Mouse (Mus musculus): ENCODE results near the gene Sike1. TPM values are rescaled to one million over a fixed set of nuclear protein-coding genes. Genes with fewer than 3 reads are reported as not detected.

The Sike1 gene
- polyA plus RNA-seq, 1 experiment from 2014 or later: 108 TPM

DNA sequence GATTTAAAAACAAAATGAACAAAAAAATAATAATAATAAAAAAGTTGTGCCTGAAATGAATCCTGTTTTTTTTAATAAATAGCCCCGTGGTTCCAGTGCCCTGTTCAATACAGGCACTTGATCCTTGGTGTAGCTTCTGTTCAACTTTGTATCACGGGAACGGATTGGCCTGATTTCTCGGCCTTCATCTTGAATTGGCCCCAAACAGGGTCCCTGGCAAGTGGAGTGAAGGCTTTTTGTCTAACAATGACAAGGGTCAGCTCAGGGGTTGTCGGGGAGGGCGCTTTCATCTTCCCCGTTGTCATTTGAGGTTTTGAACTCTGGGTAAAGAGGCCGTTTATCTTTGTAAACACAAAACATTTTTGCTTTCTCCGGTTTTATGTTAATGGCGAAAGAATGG, 62.2 kb downstream of the Sike1 start:
- peaks cover 14% of the 10 kb centered on the region for H3K36me3 ChIP-seq (ENCODE audit: control insufficient read depth, insufficient read depth, low read length)
- H3K9ac ChIP-seq (ENCODE audit: low read length): peak overlapping the region; percentile 89
- H3K27me3 ChIP-seq (ENCODE audit: control insufficient read depth, insufficient read depth, low read length): no peaks in the 10 kb centered on the region
- DNase-seq (ENCODE audit: low spot score, missing footprints): no peak
- peak overlapping the region; percentile 67 for H3K4me2 ChIP-seq
- 2% methylated on average over 10 of the region's 10 CpGs for whole genome bisulfite sequencing
- peak; percentile 84 for ATAC-seq (ENCODE audit: low FRiP score)
- H3K4me3 ChIP-seq (ENCODE audit: low read depth, low read length): peak overlapping the region; percentile 75
- H3K9me3 ChIP-seq (ENCODE audit: control insufficient read depth, low read length): no peaks in the 10 kb centered on the region
- peaks cover 6% of the 10 kb centered on the region; the same call in 1 of the 2 replicates for H3K4me1 ChIP-seq (ENCODE audit: control insufficient read depth, insufficient read depth, low read length)
- peak overlapping the region; percentile 91 for H3K27ac ChIP-seq (ENCODE audit: low read depth, low read length)

Other genes with a start within 250 kb of the Sike1 start
- gene Tshb, start 213.0 kb upstream of the Sike1 start, polyA plus RNA-seq (2014; fragmentation: Nextera tagmentation; extraction: Ambion mirVana): 0.03 and 0.20 TPM in 2 replicates
- gene Sycp1, start 59.6 kb upstream of the Sike1 start, polyA plus RNA-seq (2014; fragmentation: Nextera tagmentation; extraction: Ambion mirVana): not detected in 2 replicates
- 0.04 and 0.19 TPM in 2 replicates for gene Nr1h5, start 31.6 kb upstream of the Sike1 start, polyA plus RNA-seq (2014; fragmentation: Nextera tagmentation; extraction: Ambion mirVana)
- 522 and 609 TPM in 2 replicates for gene Csde1, start 24.7 kb downstream of the Sike1 start, polyA plus RNA-seq (2014; fragmentation: Nextera tagmentation; extraction: Ambion mirVana)
- 159 and 167 TPM in 2 replicates for gene Nras, start 62.6 kb downstream of the Sike1 start, polyA plus RNA-seq (2014; fragmentation: Nextera tagmentation; extraction: Ambion mirVana)
- gene Ampd1, start 78.3 kb downstream of the Sike1 start, polyA plus RNA-seq (2014; fragmentation: Nextera tagmentation; extraction: Ambion mirVana): 0.19 TPM in 1 of 2 replicates, not detected in the other
- 1.4 and 2.4 TPM in 2 replicates for gene Dennd2c, start 106.9 kb downstream of the Sike1 start, polyA plus RNA-seq (2014; fragmentation: Nextera tagmentation; extraction: Ambion mirVana)
- 250 and 276 TPM in 2 replicates for gene Bcas2, start 175.9 kb downstream of the Sike1 start, polyA plus RNA-seq (2014; fragmentation: Nextera tagmentation; extraction: Ambion mirVana)